Mouse (Mus musculus): ENCODE results near the gene Ptpn6.

- TF ChIP-seq CTCF (IDR thresholded peaks at IDR 0.05; ENCODE audit: insufficient read depth, low read length) = no peak
- no peak for TF ChIP-seq POLR2A (IDR thresholded peaks at IDR 0.05; ENCODE audit: borderline replicate concordance, extremely low read depth, low read depth, low read length)
Observed at GRCm38 (mm10) chr6:124703789-124704188, 34.7 kb downstream of the Ptpn6 start.
